ENCODE assay signal across 8 mouse cellular contexts in the genomic region with DNA sequence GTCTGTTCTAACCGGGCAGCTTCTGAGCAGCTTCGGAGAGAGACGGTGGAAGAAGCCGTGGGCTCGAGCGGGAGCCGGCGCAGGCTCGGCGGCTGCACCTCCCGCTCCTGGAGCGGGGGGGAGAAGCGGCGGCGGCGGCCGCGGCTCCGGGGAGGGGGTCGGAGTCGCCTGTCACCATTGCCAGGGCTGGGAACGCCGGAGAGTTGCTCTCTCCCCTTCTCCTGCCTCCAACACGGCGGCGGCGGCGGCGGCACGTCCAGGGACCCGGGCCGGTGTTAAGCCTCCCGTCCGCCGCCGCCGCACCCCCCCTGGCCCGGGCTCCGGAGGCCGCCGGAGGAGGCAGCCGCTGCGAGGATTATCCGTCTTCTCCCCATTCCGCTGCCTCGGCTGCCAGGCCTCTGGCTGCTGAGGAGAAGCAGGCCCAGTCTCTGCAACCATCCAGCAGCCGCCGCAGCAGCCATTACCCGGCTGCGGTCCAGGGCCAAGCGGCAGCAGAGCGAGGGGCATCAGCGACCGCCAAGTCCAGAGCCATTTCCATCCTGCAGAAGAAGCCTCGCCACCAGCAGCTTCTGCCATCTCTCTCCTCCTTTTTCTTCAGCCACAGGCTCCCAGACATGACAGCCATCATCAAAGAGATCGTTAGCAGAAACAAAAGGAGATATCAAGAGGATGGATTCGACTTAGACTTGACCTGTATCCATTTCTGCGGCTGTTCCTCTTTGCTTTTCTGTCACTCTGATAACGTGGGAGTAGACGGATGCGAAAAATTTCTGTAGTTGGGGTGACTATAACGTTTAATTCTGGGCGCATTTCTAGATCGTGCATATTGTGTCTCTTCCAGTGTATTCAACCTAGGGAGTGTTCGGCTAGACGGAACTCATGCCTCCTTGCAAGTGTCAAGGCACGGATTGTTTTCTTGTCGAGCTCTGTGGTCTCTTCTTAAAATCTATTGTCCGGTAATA. TPM values are rescaled to one million over a fixed set of nuclear protein-coding genes. Genes with fewer than 3 reads are reported as not detected.
DNase-seq lines count a peak whose midpoint lies in the region; ATAC-seq and TF ChIP-seq lines count a peak whose summit lies in the region.

No protein-coding gene starts in this region.

- peak overlapping the region; percentile 91 for H3K4me2 ChIP-seq in embryonic facial prominence, embryonic 13.5 days
- H3K4me2 ChIP-seq in heart, embryonic 14.5 days (ENCODE audit: low read length): peak overlapping the region; percentile 91
- H3K4me2 ChIP-seq in liver, postnatal 0 days (ENCODE audit: low read depth, low read length): peak overlapping the region; percentile 100

- TF ChIP-seq CTCF in liver, postnatal 0 days (IDR thresholded peaks at IDR 0.05; ENCODE audit: low read depth): no peak
- TF ChIP-seq CTCF in olfactory bulb, adult 2 months (IDR thresholded peaks at IDR 0.05; ENCODE audit: insufficient read depth, low read depth, low read length): no peak

- H3K36me3 ChIP-seq in embryonic facial prominence, embryonic 13.5 days: 0 out of 2 replicates have a peak, but pooled peaks cover 3% of the 10 kb centered on the region
- H3K36me3 ChIP-seq in heart, embryonic 14.5 days (ENCODE audit: control insufficient read depth, insufficient read depth, low read length): peaks cover 3% of the 10 kb centered on the region; the same call in 1 of the 2 replicates
- no peaks in the 10 kb centered on the region for H3K36me3 ChIP-seq in liver, postnatal 0 days (replicated peaks; ENCODE audit: insufficient read depth, low read length)

- H3K27ac ChIP-seq in embryonic facial prominence, embryonic 13.5 days: peak overlapping the region; percentile 100
- peak overlapping the region; percentile 99 for H3K27ac ChIP-seq in heart, embryonic 14.5 days (replicated peaks in 1 of 2; ENCODE audit: control insufficient read depth in 1 of 2, insufficient read depth in 1 of 2, low read depth in 2 of 2, low read length in 2 of 2)
- H3K27ac ChIP-seq in liver, postnatal 0 days (ENCODE audit: low read depth): peak overlapping the region; percentile 97
- H3K27ac ChIP-seq in olfactory bulb, adult 2 months (ENCODE audit: insufficient read depth, low read depth, low read length): peak overlapping the region; percentile 61

- WGBS in embryonic facial prominence, embryonic 13.5 days: under 1% methylated on average over 40 of the region's 69 CpGs
- under 1% methylated on average over 63 of the region's 69 CpGs for WGBS in heart, embryonic 14.5 days
- WGBS in liver, postnatal 0 days (ENCODE audit: insufficient replicate concordance): under 1% methylated on average over 45 of the region's 69 CpGs
- WGBS in olfactory bulb, adult 2 months: 1% methylated on average over 65 of the region's 69 CpGs

- no peak for TF ChIP-seq EP300 in liver, postnatal 0 days (IDR thresholded peaks at IDR 0.05; ENCODE audit: low read depth)

- peak overlapping the region; percentile 100 for H3K9ac ChIP-seq in embryonic facial prominence, embryonic 13.5 days
- H3K9ac ChIP-seq in heart, embryonic 14.5 days (ENCODE audit: low read length): peak overlapping the region; percentile 98
- peak overlapping the region; percentile 95 for H3K9ac ChIP-seq in liver, postnatal 0 days (replicated peaks)

- no peak for TF ChIP-seq POLR2A in olfactory bulb, adult 2 months (IDR thresholded peaks at IDR 0.05; ENCODE audit: insufficient read depth, low read depth, low read length)

- peaks cover 23% of the 10 kb centered on the region for H3K27me3 ChIP-seq in embryonic facial prominence, embryonic 13.5 days
- peaks cover 3% of the 10 kb centered on the region; the same call in 1 of the 2 replicates for H3K27me3 ChIP-seq in heart, embryonic 14.5 days (ENCODE audit: control insufficient read depth, insufficient read depth, low read length)
- H3K27me3 ChIP-seq in liver, postnatal 0 days (ENCODE audit: insufficient read depth, low read length): no peaks in the 10 kb centered on the region

- peaks cover 18% of the 10 kb centered on the region for H3K4me1 ChIP-seq in embryonic facial prominence, embryonic 13.5 days
- H3K4me1 ChIP-seq in heart, embryonic 14.5 days (ENCODE audit: control insufficient read depth in 2 of 2, insufficient read depth in 2 of 2, low read length in 2 of 2): peaks cover 4 to 9% of the 10 kb centered on the region in 2 experiments
- peaks cover 17% of the 10 kb centered on the region for H3K4me1 ChIP-seq in liver, postnatal 0 days (ENCODE audit: insufficient read depth)
- H3K4me1 ChIP-seq in olfactory bulb, adult 2 months (ENCODE audit: control insufficient read depth, insufficient read depth, low read length): peaks cover 5% of the 10 kb centered on the region

- ATAC-seq in embryonic facial prominence, embryonic 13.5 days (ENCODE audit: insufficient number of reproducible peaks, insufficient read depth, low FRiP score, low TSS enrichment, low read depth): 0 out of 2 replicates have a peak, but pooled peaks have one; percentile 8
- ATAC-seq in heart, embryonic 14.5 days (ENCODE audit: insufficient number of reproducible peaks, insufficient read depth, low FRiP score, low read depth): peak; percentile 22; the same call in 1 of the 2 replicates
- no peak for ATAC-seq in liver, postnatal 0 days

- peak; percentile 49 for DNase-seq in 3T3-L1 (ENCODE audit: low read depth, low spot score)
- DNase-seq in adrenal gland, adult 8-10 months: peak; percentile 38
- peak; percentile 37 to 72 for DNase-seq in kidney, postnatal 25 days
- peak; percentile 67 for DNase-seq in liver, postnatal 0 days
- peak; percentile 37 to 54 for DNase-seq in thymus, postnatal 10 days (ENCODE audit: low spot score in 2 of 2)

- H3K9me3 ChIP-seq in embryonic facial prominence, embryonic 13.5 days: no peaks in the 10 kb centered on the region
- H3K9me3 ChIP-seq in heart, embryonic 14.5 days (ENCODE audit: control insufficient read depth, low read length): no peaks in the 10 kb centered on the region
- H3K9me3 ChIP-seq in liver, postnatal 0 days (ENCODE audit: low read length): no peaks in the 10 kb centered on the region

- peak overlapping the region; percentile 97 for H3K4me3 ChIP-seq in embryonic facial prominence, embryonic 13.5 days
- H3K4me3 ChIP-seq in heart, embryonic 14.5 days (ENCODE audit: control insufficient read depth in 1 of 2, insufficient read depth in 1 of 2, low read depth in 1 of 2, low read length in 2 of 2): peak overlapping the region; percentile 78 to 98
- peak overlapping the region; percentile 93 for H3K4me3 ChIP-seq in liver, postnatal 0 days (ENCODE audit: low read depth, low read length)
- peak overlapping the region; percentile 64 for H3K4me3 ChIP-seq in olfactory bulb, adult 2 months (ENCODE audit: insufficient read depth, low read depth, low read length)

RNA-seq across cellular contexts. Expression of a gene that starts 0.8 kb away (rescaled TPM):
- total RNA-seq in adrenal gland, adult 8-10 months (2022): 10 to 100 TPM; 65.2 to 83.9 (median 75.7) TPM
- polyA plus RNA-seq in embryonic facial prominence, embryonic 13.5 days (2015; fragmentation: Nextera tagmentation; extraction: Ambion mirVana): 12.9 and 14.7 TPM in 2 replicates
- polyA plus RNA-seq in heart, embryonic 14.5 days (2014; fragmentation: Nextera tagmentation; extraction: Ambion mirVana): 7.7 and 10.8 TPM in 2 replicates
- polyA plus RNA-seq in liver, postnatal 0 days (2015; fragmentation: Nextera tagmentation; extraction: Ambion mirVana): 5.1 and 5.9 TPM in 2 replicates
- 127 and 174 TPM in 2 replicates for polyA plus RNA-seq in olfactory bulb, adult 2 months (2012; ENCODE audit: insufficient read depth, insufficient read length, low replicate concordance, missing spikeins)

RNA-seq across cellular contexts. Expression of a gene that starts 18.5 kb away (rescaled TPM):
- total RNA-seq in adrenal gland, adult 8-10 months (2022): 10 to 100 TPM; 75.4 to 88.7 (median 82.5) TPM
- 67.0 and 68.3 TPM in 2 replicates for polyA plus RNA-seq in embryonic facial prominence, embryonic 13.5 days (2015; fragmentation: Nextera tagmentation; extraction: Ambion mirVana)
- 65.0 and 71.8 TPM in 2 replicates for polyA plus RNA-seq in heart, embryonic 14.5 days (2014; fragmentation: Nextera tagmentation; extraction: Ambion mirVana)
- 25.9 and 26.0 TPM in 2 replicates for polyA plus RNA-seq in liver, postnatal 0 days (2015; fragmentation: Nextera tagmentation; extraction: Ambion mirVana)
- polyA plus RNA-seq in olfactory bulb, adult 2 months (2012; ENCODE audit: insufficient read depth, insufficient read length, low replicate concordance, missing spikeins): not detected in 2 replicates

Comparison
In these comparisons a context has a peak if more than half of its experiments do, and no peak if none do; other contexts are left out.
1. RNA of a gene that starts 18.5 kb away (polyA plus RNA-seq): 67.0 to 68.3 TPM in embryonic facial prominence, embryonic 13.5 days, 65.0 to 71.8 TPM in heart, embryonic 14.5 days and 25.9 to 26.0 TPM in liver, postnatal 0 days; not detected in olfactory bulb, adult 2 months; every median in the first group is over 10 times any median in the second.
2. Peak in every context shown above with its lines, with median percentiles within 50 percentile points of each other: DNase-seq, H3K27ac ChIP-seq, H3K4me2 ChIP-seq, H3K4me3 ChIP-seq and H3K9ac ChIP-seq.